Mouse (Mus musculus) stomach, postnatal 0 days (tissue): ENCODE data around the gene Mtmr11. TPM values are rescaled to one million over a fixed set of nuclear protein-coding genes. Genes with fewer than 3 reads are reported as not detected.

Experiments used
- ATAC-seq: fragments of 200-750 bp; cut with Nextera tagmentation; 2 replicates; pipeline ENCODE4 v1.8.0; 2017; ENCODE audit not compliant: low FRiP score, low TSS enrichment
- DNase-seq: peaks from one replicate; pipeline ENCODE4 v3.0.0-alpha.2; 2016; ENCODE audit warnings: low spot score
- H3K27ac ChIP-seq: fragments of 300-500 bp; sonication (generic); replicated peaks from 2 replicates; pipeline ENCODE4 v1.5.1; 2014; ENCODE audit warnings: mild to moderate bottlenecking, control low read depth
- H3K27me3 ChIP-seq: fragments of 300-500 bp; sonication (generic); 2 replicates; pipeline ENCODE4 v1.6.1; 2014; ENCODE audit warnings: low read length; ENCODE audit not compliant: control insufficient read depth, insufficient read depth
- H3K36me3 ChIP-seq: fragments of 300-500 bp; sonication (generic); 2 replicates; pipeline ENCODE4 v1.6.1; 2014; ENCODE audit warnings: low read length, mixed read lengths; ENCODE audit not compliant: control insufficient read depth, insufficient read depth
- H3K4me1 ChIP-seq: fragments of 300-500 bp; sonication (generic); replicated peaks from 2 replicates; pipeline ENCODE4 v1.6.1; 2014; ENCODE audit warnings: antibody characterized with exemption; ENCODE audit not compliant: control insufficient read depth, insufficient read depth
- H3K4me2 ChIP-seq: fragments of 300-500 bp; sonication (generic); replicated peaks from 2 replicates; pipeline ENCODE4 v1.6.1; 2014; ENCODE audit warnings: low read depth, mild to moderate bottlenecking, control low read depth, moderate library complexity
- H3K4me3 ChIP-seq: fragments of 300-500 bp; sonication (generic); 2 replicates; pipeline ENCODE4 v1.5.1; 2014; ENCODE audit warnings: low read depth, low read length, control low read depth
- H3K9ac ChIP-seq: fragments of 300-500 bp; sonication (generic); 2 replicates; pipeline ENCODE4 v1.6.1; 2014; ENCODE audit warnings: mild to moderate bottlenecking, low read length, control low read depth, mixed read lengths
- H3K9me3 ChIP-seq: fragments of 300-500 bp; sonication (generic); 2 replicates; pipeline ENCODE4 v1.6.1; 2016; ENCODE audit warnings: low read length; ENCODE audit not compliant: control insufficient read depth
- CTCF ChIP-seq: IDR thresholded peaks from 2 replicates; pipeline ENCODE4 v1.5.1; 2016; ENCODE audit warnings: antibody characterized with exemption, low read depth, mild to moderate bottlenecking, moderate library complexity
- EP300 ChIP-seq: optimal IDR thresholded peaks from 2 replicates; pipeline ENCODE3; 2016; ENCODE audit warnings: antibody characterized with exemption
- WGBS: fragments of 180-500 bp; shearing (Covaris S2); extraction: QIAGEN DNeasy Blood & Tissue Kit; methylation state at CpG from one replicate; pipeline ENCODE4 v1.1.7; 2014; 5-methylcytosine and 5-hydroxymethylcytosine counted together
- polyA plus RNA-seq: library from polyadenylated mRNA; unstranded; fragments of >200 nt; fragmentation: Nextera tagmentation; extraction: Ambion mirVana; gene quantifications from 2 replicates; pipeline ENCODE4 v1.2.1, GENCODE M21; 2015

The Mtmr11 gene
- polyA plus RNA-seq, 1 experiment from 2014 or later = 8.2 TPM

DNA sequence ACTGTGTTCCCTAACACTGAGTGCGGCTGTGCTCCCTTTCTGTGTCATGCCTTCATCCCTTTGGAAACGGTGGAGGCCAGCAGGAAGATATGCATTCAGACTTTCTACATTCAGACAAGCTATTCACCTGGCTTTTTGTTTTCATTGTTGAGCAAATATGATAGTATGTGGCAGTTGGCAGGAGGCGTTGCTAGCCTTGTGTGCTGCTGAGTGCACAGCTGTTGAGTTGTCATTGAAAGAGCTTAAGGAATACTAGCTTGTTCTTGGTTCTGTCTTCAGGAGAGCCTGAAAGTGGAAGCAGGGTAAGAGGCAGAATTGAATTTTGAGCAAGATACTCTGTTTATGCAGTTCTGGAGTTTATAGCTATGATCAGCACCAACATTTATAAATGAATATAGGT lies 29.3 kb upstream of the Mtmr11 start:
- DNase-seq (peak; percentile 41), ATAC-seq (no peak; the same call in 1 of the 2 replicates)
- Histone ChIP-seq H3K36me3 (no peaks in the 10 kb centered on the region; the same call in 1 of the 2 replicates), H3K4me2 (no peak overlapping the region), H3K4me1 (no peaks in the 10 kb centered on the region), H3K9me3 (no peaks in the 10 kb centered on the region), H3K27me3 (no peaks in the 10 kb centered on the region), H3K4me3 (no peak overlapping the region), H3K9ac (no peak overlapping the region), H3K27ac (no peak overlapping the region)
- TF ChIP-seq CTCF (no peak), EP300 (no peak)
- 45% methylated on average over 3 of the region's 3 CpGs for WGBS

DNA sequence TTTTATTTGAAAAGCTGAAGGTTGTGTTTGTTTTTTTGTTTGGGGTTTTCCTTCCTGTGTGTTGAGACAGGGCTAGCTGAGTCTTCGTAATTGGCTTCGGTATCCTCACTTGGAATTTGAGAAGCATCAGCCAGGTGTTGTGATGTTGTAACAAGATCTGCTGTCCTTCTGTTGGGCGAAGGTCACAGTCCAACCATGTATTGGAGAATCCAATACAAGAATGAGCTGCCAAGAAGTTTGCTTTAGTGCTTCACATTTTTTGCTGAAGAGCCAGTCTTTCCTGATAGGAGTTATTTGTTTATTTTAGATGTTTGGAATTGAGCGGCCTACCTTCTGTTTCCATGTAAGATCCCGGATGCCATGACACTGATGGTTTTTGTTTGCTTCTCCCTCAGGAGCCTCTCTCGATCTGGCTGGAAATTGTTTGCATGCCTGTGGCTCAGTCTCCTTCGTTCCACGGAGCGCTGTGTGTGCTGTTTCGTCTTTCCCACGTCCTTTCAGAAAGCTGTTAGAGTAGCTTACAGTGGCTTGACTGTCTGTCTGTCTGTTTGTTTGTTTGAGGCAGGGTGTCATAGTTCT lies 28.4 kb upstream of the Mtmr11 start:
- H3K4me3 ChIP-seq = no peak overlapping the region
- H3K9ac ChIP-seq = no peak overlapping the region
- H3K4me1 ChIP-seq = no peaks in the 10 kb centered on the region
- WGBS = 40% methylated on average over 11 of the region's 11 CpGs
- no peak for ATAC-seq
- no peak overlapping the region for H3K4me2 ChIP-seq
- H3K9me3 ChIP-seq = no peaks in the 10 kb centered on the region
- H3K27me3 ChIP-seq = no peaks in the 10 kb centered on the region
- DNase-seq = no peak
- H3K27ac ChIP-seq = no peak overlapping the region
- no peak for TF ChIP-seq CTCF
- TF ChIP-seq EP300 = no peak
- H3K36me3 ChIP-seq = no peaks in the 10 kb centered on the region; the same call in 1 of the 2 replicates

DNA sequence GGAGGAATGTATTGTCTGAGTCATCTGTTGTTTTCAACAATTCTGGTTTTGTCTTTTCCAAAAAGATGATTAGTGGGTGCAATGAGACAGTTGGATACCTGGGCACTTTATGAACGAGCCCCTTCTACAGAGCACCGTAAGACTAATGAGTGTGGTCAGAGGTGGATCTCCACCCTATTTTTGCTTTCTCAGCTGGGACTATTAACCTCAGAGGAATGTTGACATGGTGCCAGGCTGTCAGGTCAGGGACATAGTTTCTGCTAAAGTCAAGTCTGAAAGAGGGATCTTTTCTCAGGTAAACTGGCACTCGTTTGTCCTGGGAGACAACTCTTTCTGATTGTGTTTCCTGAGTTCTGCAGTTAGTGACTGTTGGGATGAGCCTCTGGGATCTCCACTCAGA lies 26.8 kb upstream of the Mtmr11 start:
- Histone ChIP-seq H3K9me3 (no peaks in the 10 kb centered on the region), H3K4me2 (no peak overlapping the region), H3K36me3 (no peaks in the 10 kb centered on the region; the same call in 1 of the 2 replicates), H3K27ac (no peak overlapping the region), H3K4me3 (no peak overlapping the region), H3K4me1 (no peaks in the 10 kb centered on the region), H3K9ac (no peak overlapping the region), H3K27me3 (no peaks in the 10 kb centered on the region)
- ATAC-seq = no peak
- no peak for TF ChIP-seq CTCF
- TF ChIP-seq EP300 = no peak
- 46% methylated on average over 3 of the region's 3 CpGs for WGBS
- no peak for DNase-seq

DNA sequence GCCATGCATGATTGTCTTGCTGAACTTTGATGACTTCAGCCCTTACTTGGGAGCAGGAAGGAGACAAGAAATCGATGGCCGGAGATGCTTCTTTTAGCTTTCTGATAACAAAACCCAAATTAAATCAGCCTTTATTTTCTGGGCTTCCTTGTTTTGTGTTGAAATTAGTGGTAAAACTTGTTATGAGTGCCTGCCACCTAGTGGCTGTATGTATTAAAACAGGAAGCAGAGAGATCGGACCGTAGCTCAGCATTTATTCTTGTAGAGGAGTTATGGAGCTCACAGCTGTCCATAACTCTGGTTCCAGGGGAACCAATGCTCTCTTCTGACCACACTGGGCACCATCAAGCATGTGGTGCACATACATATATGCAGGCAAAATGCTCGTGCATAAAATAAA lies 13.9 kb upstream of the Mtmr11 start:
- H3K27me3 ChIP-seq = no peaks in the 10 kb centered on the region
- ATAC-seq (no peak), DNase-seq (peak; percentile 34)
- no peaks in the 10 kb centered on the region for H3K9me3 ChIP-seq
- H3K36me3 ChIP-seq = peaks cover 18% of the 10 kb centered on the region
- H3K4me3 ChIP-seq = no peak overlapping the region
- TF ChIP-seq CTCF (peak; percentile 89), EP300 (no peak)
- WGBS = 12% methylated on average over 5 of the region's 5 CpGs
- H3K4me1 ChIP-seq = no peaks in the 10 kb centered on the region
- no peak overlapping the region for H3K9ac ChIP-seq
- H3K27ac ChIP-seq = no peak overlapping the region
- no peak overlapping the region for H3K4me2 ChIP-seq

DNA sequence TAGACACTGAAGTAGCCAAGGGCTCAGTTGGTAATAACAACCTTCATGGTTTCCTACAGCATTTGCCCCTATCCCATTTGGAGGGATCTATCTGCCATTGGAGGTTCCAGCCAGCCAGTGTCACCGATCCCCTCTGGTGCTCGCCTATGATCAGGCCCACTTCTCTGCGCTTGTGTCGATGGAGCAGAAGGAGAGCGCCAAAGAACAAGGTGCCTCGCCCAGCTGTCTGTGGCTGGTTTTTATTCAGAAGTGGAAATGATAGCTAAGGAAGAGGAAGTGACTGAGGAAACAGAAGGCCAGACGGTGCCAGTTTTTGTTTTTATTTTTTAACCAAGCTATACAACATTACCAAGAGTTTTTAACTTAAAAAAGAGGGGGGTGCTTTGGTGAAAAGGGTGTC lies 10.0 kb upstream of the Mtmr11 start:
- Histone ChIP-seq H3K36me3 (peaks cover 41% of the 10 kb centered on the region), H3K9me3 (no peaks in the 10 kb centered on the region), H3K4me1 (no peaks in the 10 kb centered on the region), H3K27ac (no peak overlapping the region), H3K4me2 (no peak overlapping the region), H3K4me3 (no peak overlapping the region), H3K27me3 (no peaks in the 10 kb centered on the region), H3K9ac (no peak overlapping the region)
- ATAC-seq (no peak), DNase-seq (no peak)
- 87% methylated on average over 7 of the region's 7 CpGs for WGBS
- TF ChIP-seq EP300 = no peak
- no peak for TF ChIP-seq CTCF

DNA sequence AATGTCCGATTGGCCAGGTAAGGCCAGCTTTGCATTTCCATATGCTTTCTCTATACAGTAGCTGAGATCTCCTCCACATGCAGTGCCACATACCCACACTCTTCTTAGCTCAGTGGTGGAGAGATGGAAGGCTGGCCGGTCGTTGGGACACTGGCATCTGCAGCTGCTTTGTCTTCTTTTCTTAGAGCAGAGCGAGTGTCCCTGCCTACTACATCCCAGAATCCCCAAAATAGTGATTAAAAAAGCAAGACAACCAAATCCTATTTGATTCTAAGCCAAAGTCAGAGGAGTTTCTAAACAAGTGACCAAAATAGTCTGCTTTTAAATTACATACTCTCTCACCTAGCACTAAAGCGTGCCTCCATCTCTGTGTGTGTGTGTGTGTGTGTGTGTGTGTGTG lies 9.2 kb upstream of the Mtmr11 start:
- 92% methylated on average over 5 of the region's 5 CpGs for WGBS
- Histone ChIP-seq H3K27ac (no peak overlapping the region), H3K9me3 (no peaks in the 10 kb centered on the region), H3K9ac (no peak overlapping the region), H3K27me3 (no peaks in the 10 kb centered on the region), H3K4me2 (no peak overlapping the region), H3K4me3 (no peak overlapping the region), H3K4me1 (no peaks in the 10 kb centered on the region), H3K36me3 (peaks cover 41% of the 10 kb centered on the region)
- ATAC-seq = no peak
- no peak for DNase-seq
- no peak for TF ChIP-seq CTCF
- no peak for TF ChIP-seq EP300
